Mouse (Mus musculus): ENCODE results near the gene Olfr351. TPM values are rescaled to one million over a fixed set of nuclear protein-coding genes. Genes with fewer than 3 reads are reported as not detected.

Olfr351 gene
- total RNA-seq (2021), result not detected
- long read RNA-seq, experiment 1, result 0 reads
- long read RNA-seq, experiment 2, result 0 reads

GRCm38 (mm10) chr2:36862560-36862959 is at the start of gene Olfr351:
TSS of gene Olfr351 (minus strand) at chr2:36862660.
- DNase-seq, result no peak

GRCm38 (mm10) chr2:36905380-36905779 is 42.9 kb upstream of the Olfr351 start, which contains the start of gene Olfr354:
TSS of gene Olfr354 (plus strand) at chr2:36905680.
- no peak for DNase-seq

- no peak for DNase-seq
These were observed 34.7 kb upstream of the Olfr351 start for GRCm38 (mm10) chr2:36897114-36897513.

- DNase-seq, result no peak
These were observed 30.4 kb upstream of the Olfr351 start, which contains the start of gene Olfr353 for GRCm38 (mm10) chr2:36892836-36893235. TSS of gene Olfr353 (minus strand) at chr2:36892936.

GRCm38 (mm10) chr2:36868160-36868559 is 5.7 kb upstream of the Olfr351 start, which contains the start of gene Olfr352:
TSS of gene Olfr352 (plus strand) at chr2:36868460.
- no peak for DNase-seq

- no peak for DNase-seq
These were observed 16.4 kb downstream of the Olfr351 start, which contains the start of gene Olfr350 for GRCm38 (mm10) chr2:36846010-36846409. TSS of gene Olfr350 (plus strand) at chr2:36846310.

GRCm38 (mm10) chr2:36816932-36817331 is 45.5 kb downstream of the Olfr351 start, which contains the start of gene Olfr3:
TSS of gene Olfr3 (minus strand) at chr2:36817032.
- DNase-seq, result no peak

Other genes with a start within 250 kb of the Olfr351 start
- gene Olfr345, start 222.6 kb downstream of the Olfr351 start, total RNA-seq (2021), result not detected
- gene Olfr346, start 176.9 kb downstream of the Olfr351 start, total RNA-seq (2021), result not detected
- gene Olfr347, start 130.8 kb downstream of the Olfr351 start, total RNA-seq (2021), result not detected
- not detected for gene Olfr348, start 78.4 kb downstream of the Olfr351 start, total RNA-seq (2021)
- not detected for gene Olfr50, start 72.1 kb downstream of the Olfr351 start, total RNA-seq (2021)
- not detected for gene Olfr3, start 45.6 kb downstream of the Olfr351 start, total RNA-seq (2021)
- gene Olfr350, start 16.4 kb downstream of the Olfr351 start, total RNA-seq (2021), result not detected
- not detected for gene Olfr352, start 5.8 kb upstream of the Olfr351 start, total RNA-seq (2021)
- not detected for gene Olfr353, start 30.3 kb upstream of the Olfr351 start, total RNA-seq (2021)
- not detected for gene Olfr354, start 43.0 kb upstream of the Olfr351 start, total RNA-seq (2021)
- gene Olfr355, start 66.2 kb upstream of the Olfr351 start, total RNA-seq (2021), result not detected
- gene Olfr356, start 74.5 kb upstream of the Olfr351 start, total RNA-seq (2021), result not detected
- gene Olfr357, start 131.2 kb upstream of the Olfr351 start, total RNA-seq (2021), result not detected
- gene Olfr358, start 146.7 kb upstream of the Olfr351 start, total RNA-seq (2021), result not detected
- gene Olfr360, start 203.1 kb upstream of the Olfr351 start, total RNA-seq (2021), result not detected
- gene Olfr361, start 226.6 kb upstream of the Olfr351 start, total RNA-seq (2021), result not detected

All from adrenal gland, postnatal 10 days (tissue).